Mouse (Mus musculus) right cerebral cortex, postnatal 25 days (tissue): ENCODE data around the gene Gm21721.
"Not testable (repeated sequence)": the region's sequence is repeated elsewhere in the genome, so short reads cannot be mapped to it uniquely, and the experiment has no call there.

ENCODE experiments used
- DNase-seq: peaks from one replicate; pipeline ENCODE4 v3.0.0; 2022

The Gm21721 gene

GRCm38 (mm10) chrY:9202090-9202489, at the start of gene Gm21721:
TSS of gene Gm21721 (minus strand) at chrY:9202190.
- DNase-seq, result not testable (repeated sequence)
